Mouse (Mus musculus): ENCODE data around the gene Spata17. TPM values are rescaled to one million over a fixed set of nuclear protein-coding genes. Genes with fewer than 3 reads are reported as not detected.

Spata17 gene
- polyA plus RNA-seq, 1 experiment from 2014 or later, result 2.0 TPM

GRCm38 (mm10) chr1:187216620-187217410, 1.6 kb upstream of the Spata17 start:
- no peak overlapping the region for H3K27ac ChIP-seq (ENCODE audit: low read depth, low read length)
- no peak for ATAC-seq (replicated peaks; ENCODE audit: low FRiP score)
- H3K4me2 ChIP-seq (ENCODE audit: low read depth, low read length, severe bottlenecking), result no peak overlapping the region
- no peaks in the 10 kb centered on the region for H3K27me3 ChIP-seq (ENCODE audit: control insufficient read depth, insufficient read depth, low read length)
- H3K4me1 ChIP-seq (replicated peaks; ENCODE audit: control insufficient read depth, insufficient read depth, low read length), result peaks cover 3% of the 10 kb centered on the region; the same call in 1 of the 2 replicates
- DNase-seq (ENCODE audit: low spot score), result no peak
- H3K36me3 ChIP-seq (ENCODE audit: control insufficient read depth, insufficient read depth, low read length), result no peaks in the 10 kb centered on the region
- no peak overlapping the region for H3K9ac ChIP-seq (ENCODE audit: low read length)
- WGBS, result 93% methylated on average over 9 of the region's 9 CpGs
- H3K4me3 ChIP-seq (ENCODE audit: low read depth, low read length), result no peak overlapping the region
- no peaks in the 10 kb centered on the region for H3K9me3 ChIP-seq (ENCODE audit: control insufficient read depth, low read length)

DNA sequence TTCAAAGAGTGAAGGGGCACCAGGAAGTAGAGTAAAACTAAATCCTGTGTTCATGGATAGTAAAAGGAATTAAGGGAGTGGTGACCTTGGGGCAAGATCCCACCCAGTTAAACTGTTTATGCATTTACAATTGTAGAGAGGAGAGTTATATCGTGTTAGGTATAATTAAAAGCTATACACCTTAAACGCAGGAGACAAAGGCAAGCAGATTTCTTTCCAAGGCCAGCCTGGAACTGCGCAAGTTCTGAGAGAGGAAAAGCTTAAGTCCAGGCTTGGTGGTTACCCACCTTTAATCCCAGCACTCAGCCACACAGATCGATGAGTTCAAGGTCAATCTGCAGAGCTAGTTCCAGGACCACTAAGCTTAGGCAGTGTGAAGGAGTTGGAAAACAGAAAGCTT, 4.5 kb downstream of the Spata17 start:
- Histone ChIP-seq H3K4me2 (ENCODE audit: low read depth, low read length, severe bottlenecking) (no peak overlapping the region), H3K36me3 (ENCODE audit: control insufficient read depth, insufficient read depth, low read length) (no peaks in the 10 kb centered on the region), H3K27ac (ENCODE audit: low read depth, low read length) (no peak overlapping the region), H3K4me1 (replicated peaks; ENCODE audit: control insufficient read depth, insufficient read depth, low read length) (no peaks in the 10 kb centered on the region), H3K9me3 (ENCODE audit: control insufficient read depth, low read length) (no peaks in the 10 kb centered on the region), H3K4me3 (ENCODE audit: low read depth, low read length) (no peak overlapping the region), H3K27me3 (ENCODE audit: control insufficient read depth, insufficient read depth, low read length) (no peaks in the 10 kb centered on the region), H3K9ac (ENCODE audit: low read length) (no peak overlapping the region)
- DNase-seq (ENCODE audit: low spot score) (no peak), ATAC-seq (replicated peaks; ENCODE audit: low FRiP score) (no peak)
- WGBS, result 89% methylated on average over 4 of the region's 4 CpGs

DNA sequence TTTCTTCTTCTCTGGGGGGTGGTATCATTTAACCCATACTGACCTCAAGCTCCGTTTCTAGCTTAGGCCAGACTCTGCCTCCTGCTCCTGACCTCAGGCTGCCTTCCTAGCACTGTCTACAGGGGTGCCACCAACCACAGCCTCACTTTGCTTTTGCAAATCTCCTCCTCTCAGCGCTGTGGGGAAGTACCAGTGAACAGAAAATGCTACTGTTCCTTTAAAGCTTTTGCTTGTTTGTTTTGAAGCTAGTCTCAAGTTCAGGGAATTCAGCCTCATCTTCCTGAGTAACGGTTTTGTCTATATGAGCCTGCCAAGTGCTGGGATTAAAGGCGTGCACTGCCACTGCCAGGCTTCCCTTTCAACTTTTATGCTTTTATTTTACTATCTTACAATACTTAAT, 5.8 kb downstream of the Spata17 start:
- 63% methylated on average over 4 of the region's 4 CpGs for WGBS
- Histone ChIP-seq H3K9me3 (ENCODE audit: control insufficient read depth, low read length) (no peaks in the 10 kb centered on the region), H3K36me3 (ENCODE audit: control insufficient read depth, insufficient read depth, low read length) (no peaks in the 10 kb centered on the region), H3K27ac (ENCODE audit: low read depth, low read length) (no peak overlapping the region), H3K4me3 (ENCODE audit: low read depth, low read length) (no peak overlapping the region), H3K27me3 (ENCODE audit: control insufficient read depth, insufficient read depth, low read length) (no peaks in the 10 kb centered on the region), H3K4me1 (replicated peaks; ENCODE audit: control insufficient read depth, insufficient read depth, low read length) (no peaks in the 10 kb centered on the region), H3K9ac (ENCODE audit: low read length) (no peak overlapping the region), H3K4me2 (ENCODE audit: low read depth, low read length, severe bottlenecking) (no peak overlapping the region)
- no peak for DNase-seq (ENCODE audit: low spot score)
- no peak for ATAC-seq (replicated peaks; ENCODE audit: low FRiP score)

GRCm38 (mm10) chr1:187205506-187205905, 9.8 kb downstream of the Spata17 start:
- no peaks in the 10 kb centered on the region for H3K9me3 ChIP-seq (ENCODE audit: control insufficient read depth, low read length)
- DNase-seq (ENCODE audit: low spot score), result no peak
- no peak overlapping the region for H3K4me2 ChIP-seq (ENCODE audit: low read depth, low read length, severe bottlenecking)
- H3K27me3 ChIP-seq (ENCODE audit: control insufficient read depth, insufficient read depth, low read length), result no peaks in the 10 kb centered on the region
- no peak overlapping the region for H3K27ac ChIP-seq (ENCODE audit: low read depth, low read length)
- no peaks in the 10 kb centered on the region for H3K4me1 ChIP-seq (replicated peaks; ENCODE audit: control insufficient read depth, insufficient read depth, low read length)
- ATAC-seq (replicated peaks; ENCODE audit: low FRiP score), result no peak
- H3K9ac ChIP-seq (ENCODE audit: low read length), result no peak overlapping the region
- 87% methylated on average over 6 of the region's 6 CpGs for WGBS
- H3K4me3 ChIP-seq (ENCODE audit: low read depth, low read length), result no peak overlapping the region
- H3K36me3 ChIP-seq (ENCODE audit: control insufficient read depth, insufficient read depth, low read length), result no peaks in the 10 kb centered on the region

GRCm38 (mm10) chr1:187178546-187178945, 36.7 kb downstream of the Spata17 start:
- Histone ChIP-seq H3K4me1 (replicated peaks; ENCODE audit: control insufficient read depth, insufficient read depth, low read length) (no peaks in the 10 kb centered on the region), H3K4me3 (ENCODE audit: low read depth, low read length) (no peak overlapping the region), H3K36me3 (ENCODE audit: control insufficient read depth, insufficient read depth, low read length) (no peaks in the 10 kb centered on the region), H3K9ac (ENCODE audit: low read length) (no peak overlapping the region), H3K27me3 (ENCODE audit: control insufficient read depth, insufficient read depth, low read length) (no peaks in the 10 kb centered on the region), H3K9me3 (ENCODE audit: control insufficient read depth, low read length) (no peaks in the 10 kb centered on the region), H3K4me2 (ENCODE audit: low read depth, low read length, severe bottlenecking) (no peak overlapping the region), H3K27ac (ENCODE audit: low read depth, low read length) (no peak overlapping the region)
- ATAC-seq (replicated peaks; ENCODE audit: low FRiP score) (no peak), DNase-seq (ENCODE audit: low spot score) (no peak)
- WGBS, result 66% methylated on average over 1 of the region's 1 CpGs

GRCm38 (mm10) chr1:187175991-187176390, 39.3 kb downstream of the Spata17 start:
- DNase-seq (ENCODE audit: low spot score) (no peak), ATAC-seq (replicated peaks; ENCODE audit: low FRiP score) (no peak)
- no peaks in the 10 kb centered on the region for H3K36me3 ChIP-seq (ENCODE audit: control insufficient read depth, insufficient read depth, low read length)
- no peak overlapping the region for H3K9ac ChIP-seq (ENCODE audit: low read length)
- no peak overlapping the region for H3K4me2 ChIP-seq (ENCODE audit: low read depth, low read length, severe bottlenecking)
- WGBS, result 95% methylated on average over 1 of the region's 1 CpGs
- no peaks in the 10 kb centered on the region for H3K27me3 ChIP-seq (ENCODE audit: control insufficient read depth, insufficient read depth, low read length)
- no peak overlapping the region for H3K27ac ChIP-seq (ENCODE audit: low read depth, low read length)
- no peaks in the 10 kb centered on the region for H3K9me3 ChIP-seq (ENCODE audit: control insufficient read depth, low read length)
- no peaks in the 10 kb centered on the region for H3K4me1 ChIP-seq (replicated peaks; ENCODE audit: control insufficient read depth, insufficient read depth, low read length)
- H3K4me3 ChIP-seq (ENCODE audit: low read depth, low read length), result no peak overlapping the region

GRCm38 (mm10) chr1:187170361-187170760, 44.9 kb downstream of the Spata17 start:
- H3K27ac ChIP-seq (ENCODE audit: low read depth, low read length), result no peak overlapping the region
- H3K4me2 ChIP-seq (ENCODE audit: low read depth, low read length, severe bottlenecking), result no peak overlapping the region
- WGBS, result 81% methylated on average over 3 of the region's 3 CpGs
- H3K36me3 ChIP-seq (ENCODE audit: control insufficient read depth, insufficient read depth, low read length), result no peaks in the 10 kb centered on the region
- H3K4me1 ChIP-seq (replicated peaks; ENCODE audit: control insufficient read depth, insufficient read depth, low read length), result no peaks in the 10 kb centered on the region
- H3K4me3 ChIP-seq (ENCODE audit: low read depth, low read length), result no peak overlapping the region
- H3K9me3 ChIP-seq (ENCODE audit: control insufficient read depth, low read length), result no peaks in the 10 kb centered on the region
- no peaks in the 10 kb centered on the region for H3K27me3 ChIP-seq (ENCODE audit: control insufficient read depth, insufficient read depth, low read length)
- ATAC-seq (replicated peaks; ENCODE audit: low FRiP score) (no peak), DNase-seq (ENCODE audit: low spot score) (no peak)
- H3K9ac ChIP-seq (ENCODE audit: low read length), result no peak overlapping the region

DNA sequence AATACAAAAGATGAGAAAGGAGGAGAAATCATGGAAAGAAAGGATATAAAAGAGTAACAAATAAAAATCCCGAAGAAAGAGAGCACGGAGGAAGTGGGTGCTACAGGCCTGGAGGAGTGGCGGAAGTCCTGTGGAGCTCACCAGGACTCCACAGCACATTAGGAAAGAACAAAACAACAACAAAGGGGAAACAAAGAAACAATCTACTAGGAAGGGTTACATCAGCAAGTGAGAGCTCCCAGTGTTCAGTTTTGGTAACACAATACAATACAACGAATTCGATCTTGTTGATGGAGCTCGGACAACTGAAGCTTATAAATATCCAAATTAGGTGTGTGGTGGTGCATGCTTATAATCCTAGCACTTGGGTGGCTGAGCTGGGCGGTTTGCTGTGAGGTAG, 45.6 kb downstream of the Spata17 start:
- H3K27me3 ChIP-seq (ENCODE audit: control insufficient read depth, insufficient read depth, low read length), result no peaks in the 10 kb centered on the region
- H3K4me2 ChIP-seq (ENCODE audit: low read depth, low read length, severe bottlenecking), result no peak overlapping the region
- no peak overlapping the region for H3K9ac ChIP-seq (ENCODE audit: low read length)
- no peaks in the 10 kb centered on the region for H3K4me1 ChIP-seq (replicated peaks; ENCODE audit: control insufficient read depth, insufficient read depth, low read length)
- WGBS, result 66% methylated on average over 7 of the region's 7 CpGs
- no peak for DNase-seq (ENCODE audit: low spot score)
- no peak overlapping the region for H3K27ac ChIP-seq (ENCODE audit: low read depth, low read length)
- no peaks in the 10 kb centered on the region for H3K9me3 ChIP-seq (ENCODE audit: control insufficient read depth, low read length)
- H3K4me3 ChIP-seq (ENCODE audit: low read depth, low read length), result no peak overlapping the region
- H3K36me3 ChIP-seq (ENCODE audit: control insufficient read depth, insufficient read depth, low read length), result no peaks in the 10 kb centered on the region
- no peak for ATAC-seq (replicated peaks; ENCODE audit: low FRiP score)

DNA sequence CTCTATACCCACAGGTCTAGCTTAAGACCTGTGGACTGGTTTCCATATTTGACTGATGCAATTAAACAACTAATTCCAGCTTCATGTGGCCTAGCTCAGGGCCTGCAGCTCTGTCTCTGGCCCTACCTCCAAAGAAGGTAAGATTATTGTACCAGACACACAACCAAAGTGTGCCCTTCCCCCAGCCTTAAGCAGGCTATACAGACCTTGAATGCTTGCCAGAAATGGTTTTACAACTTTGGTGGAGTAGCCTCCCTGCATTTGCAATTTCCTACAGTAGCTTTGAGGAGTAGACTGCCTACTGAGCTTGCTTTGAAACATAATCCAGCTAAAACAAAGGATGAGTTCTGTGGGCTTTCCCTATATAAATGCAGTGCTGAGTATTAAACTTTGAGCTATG, 51.7 kb downstream of the Spata17 start:
- Histone ChIP-seq H3K4me1 (replicated peaks; ENCODE audit: control insufficient read depth, insufficient read depth, low read length) (no peaks in the 10 kb centered on the region), H3K36me3 (ENCODE audit: control insufficient read depth, insufficient read depth, low read length) (no peaks in the 10 kb centered on the region), H3K9me3 (ENCODE audit: control insufficient read depth, low read length) (no peaks in the 10 kb centered on the region), H3K9ac (ENCODE audit: low read length) (no peak overlapping the region), H3K27ac (ENCODE audit: low read depth, low read length) (no peak overlapping the region), H3K4me2 (ENCODE audit: low read depth, low read length, severe bottlenecking) (no peak overlapping the region), H3K4me3 (ENCODE audit: low read depth, low read length) (no peak overlapping the region), H3K27me3 (ENCODE audit: control insufficient read depth, insufficient read depth, low read length) (no peaks in the 10 kb centered on the region)
- ATAC-seq (replicated peaks; ENCODE audit: low FRiP score) (no peak), DNase-seq (ENCODE audit: low spot score) (no peak)

Data from forebrain, embryonic 11.5 days (tissue).